Mouse (Mus musculus) lung, postnatal 0 days (tissue): Measurements from ENCODE around the gene Sox5.

ENCODE experiments used
- CTCF ChIP-seq: IDR thresholded peaks from 2 replicates; pipeline ENCODE4 v1.5.1; 2016; ENCODE audit warnings: antibody characterized with exemption, mild to moderate bottlenecking
- EP300 ChIP-seq: IDR thresholded peaks from 2 replicates; pipeline ENCODE4 v1.6.1; 2016; ENCODE audit warnings: antibody characterized with exemption, mild to moderate bottlenecking, control low read depth

DNA sequence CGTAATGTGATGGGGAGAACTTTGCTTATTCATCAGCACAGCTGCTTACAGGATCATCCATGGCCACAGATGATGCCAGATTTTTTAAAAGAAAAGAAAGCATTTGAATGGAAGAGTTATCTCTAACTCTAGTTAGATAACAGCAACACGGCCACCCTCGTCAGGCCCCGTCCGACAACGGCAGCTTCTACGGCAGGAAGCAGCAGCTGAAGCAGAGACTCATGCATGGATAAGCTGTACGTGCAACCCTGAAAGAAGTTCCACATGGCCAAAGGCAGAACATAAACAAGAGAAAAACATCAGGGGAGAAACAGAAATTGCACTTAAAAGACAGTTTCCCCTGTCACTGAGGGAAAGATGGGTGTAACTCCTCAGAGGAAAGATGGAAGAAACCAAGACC, 94.1 kb downstream of the Sox5 start:
- no peak for TF ChIP-seq EP300
- TF ChIP-seq CTCF = no peak
